Mouse (Mus musculus): ENCODE results near the gene Actr1a. TPM values are rescaled to one million over a fixed set of nuclear protein-coding genes. Genes with fewer than 3 reads are reported as not detected.

The Actr1a gene
- polyA plus RNA-seq, 1 experiment, result 117 TPM

DNA sequence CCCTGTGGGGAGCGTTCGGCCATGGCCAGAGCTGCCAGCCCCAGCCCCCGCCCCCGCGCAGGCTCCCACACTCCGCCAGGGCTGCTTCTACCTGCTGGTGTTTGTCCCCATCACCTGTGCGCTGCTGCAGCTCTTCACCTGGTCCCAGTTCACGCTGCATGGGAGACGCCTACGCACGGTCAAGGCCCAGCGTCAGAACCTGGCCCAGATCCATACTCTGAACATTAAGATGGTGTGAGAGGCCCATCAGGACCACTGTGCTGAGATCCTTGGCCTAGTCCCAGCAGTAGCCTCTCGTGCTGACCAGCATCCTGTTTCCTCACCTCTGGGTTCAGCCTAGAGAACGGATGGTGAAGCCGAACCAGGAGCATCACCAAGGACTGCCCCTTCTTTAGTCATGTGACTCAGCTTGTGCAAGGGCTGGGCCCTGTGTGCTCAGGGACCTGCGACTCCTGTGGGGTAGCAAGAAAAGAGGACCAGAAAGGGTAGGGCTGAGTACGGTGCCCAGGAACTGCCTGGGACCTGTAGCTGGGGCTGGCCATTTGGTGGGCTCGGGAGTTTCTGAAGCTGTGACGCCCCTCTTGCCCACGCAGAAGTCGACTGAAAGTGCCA is 21.0 kb downstream of the Actr1a start:
- Histone ChIP-seq H3K27me3 (ENCODE audit: control insufficient read depth, insufficient read depth, insufficient read length) (no peaks in the 10 kb centered on the region), H3K79me2 (ENCODE audit: control insufficient read depth, insufficient read depth) (no peaks in the 10 kb centered on the region), H3K4me2 (ENCODE audit: low read depth) (no peak overlapping the region), H3K36me3 (ENCODE audit: control insufficient read depth, insufficient read depth) (no peaks in the 10 kb centered on the region), H3K4me3 (no peak overlapping the region), H3ac (ENCODE audit: control insufficient read depth, insufficient read length) (no peak overlapping the region)
- TF ChIP-seq REST (IDR thresholded peaks at IDR 0.05; ENCODE audit: insufficient read depth, insufficient read length), result no peak
- no peak for TF ChIP-seq MAX (IDR thresholded peaks at IDR 0.05; ENCODE audit: low read depth)
- peak; percentile 66 for TF ChIP-seq POLR2AphosphoS2 (IDR thresholded peaks at IDR 0.05; ENCODE audit: insufficient read length, low read depth)
- TF ChIP-seq E2F4 (IDR thresholded peaks at IDR 0.05; ENCODE audit: insufficient read depth), result no peak
- TF ChIP-seq SRF (IDR thresholded peaks at IDR 0.05; ENCODE audit: control insufficient read depth, insufficient read length, low read depth), result no peak

DNA sequence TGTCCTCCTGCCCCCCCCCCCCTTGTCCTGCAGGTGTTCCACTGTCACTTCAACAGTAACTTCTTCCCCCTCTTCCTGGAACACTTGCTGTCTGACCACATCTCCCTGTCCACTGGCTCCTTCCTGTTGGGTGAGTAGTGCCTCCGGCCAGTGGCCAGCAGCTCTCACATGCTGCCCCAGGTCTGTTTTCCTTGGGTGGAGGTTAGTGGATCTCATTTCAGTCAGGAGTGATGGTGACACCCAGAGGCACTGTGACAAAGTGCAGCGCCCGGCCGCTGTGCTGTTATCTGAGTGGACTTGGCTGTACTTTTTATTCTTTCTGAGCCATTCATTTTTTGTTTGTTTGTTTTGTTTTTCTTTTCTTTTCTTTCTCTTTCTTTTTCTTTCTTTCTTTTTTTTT is 26.3 kb downstream of the Actr1a start:
- H3K4me2 ChIP-seq (ENCODE audit: low read depth), result peak overlapping the region; percentile 18
- H3K27me3 ChIP-seq (ENCODE audit: control insufficient read depth, insufficient read depth, insufficient read length), result no peaks in the 10 kb centered on the region
- no peaks in the 10 kb centered on the region for H3K36me3 ChIP-seq (ENCODE audit: control insufficient read depth, insufficient read depth)
- TF ChIP-seq TCF12 (IDR thresholded peaks at IDR 0.05; ENCODE audit: insufficient read depth, poor library complexity, severe bottlenecking) (no peak), CEBPB (IDR thresholded peaks at IDR 0.05; ENCODE audit: insufficient read depth, poor library complexity, severe bottlenecking) (no peak), SRF (IDR thresholded peaks at IDR 0.05; ENCODE audit: control insufficient read depth, insufficient read length, low read depth) (no peak), POLR2A (IDR thresholded peaks at IDR 0.05; ENCODE audit: insufficient read length, low read depth) (no peak), MYOD1 (IDR thresholded peaks at IDR 0.05; ENCODE audit: control insufficient read depth in 1 of 3, insufficient read length in 2 of 3, low read depth in 2 of 3) (no peak), POLR2AphosphoS2 (IDR thresholded peaks at IDR 0.05; ENCODE audit: insufficient read length, low read depth) (no peak), USF1 (IDR thresholded peaks at IDR 0.05; ENCODE audit: low read depth) (no peak), REST (IDR thresholded peaks at IDR 0.05; ENCODE audit: insufficient read depth, insufficient read length) (no peak), TCF3 (IDR thresholded peaks at IDR 0.05; ENCODE audit: insufficient read length, low read depth) (no peak)
- H3K4me3 ChIP-seq, result no peak overlapping the region
- H3ac ChIP-seq (ENCODE audit: control insufficient read depth, insufficient read length), result no peak overlapping the region
- H3K79me2 ChIP-seq (ENCODE audit: control insufficient read depth, insufficient read depth), result no peaks in the 10 kb centered on the region

DNA sequence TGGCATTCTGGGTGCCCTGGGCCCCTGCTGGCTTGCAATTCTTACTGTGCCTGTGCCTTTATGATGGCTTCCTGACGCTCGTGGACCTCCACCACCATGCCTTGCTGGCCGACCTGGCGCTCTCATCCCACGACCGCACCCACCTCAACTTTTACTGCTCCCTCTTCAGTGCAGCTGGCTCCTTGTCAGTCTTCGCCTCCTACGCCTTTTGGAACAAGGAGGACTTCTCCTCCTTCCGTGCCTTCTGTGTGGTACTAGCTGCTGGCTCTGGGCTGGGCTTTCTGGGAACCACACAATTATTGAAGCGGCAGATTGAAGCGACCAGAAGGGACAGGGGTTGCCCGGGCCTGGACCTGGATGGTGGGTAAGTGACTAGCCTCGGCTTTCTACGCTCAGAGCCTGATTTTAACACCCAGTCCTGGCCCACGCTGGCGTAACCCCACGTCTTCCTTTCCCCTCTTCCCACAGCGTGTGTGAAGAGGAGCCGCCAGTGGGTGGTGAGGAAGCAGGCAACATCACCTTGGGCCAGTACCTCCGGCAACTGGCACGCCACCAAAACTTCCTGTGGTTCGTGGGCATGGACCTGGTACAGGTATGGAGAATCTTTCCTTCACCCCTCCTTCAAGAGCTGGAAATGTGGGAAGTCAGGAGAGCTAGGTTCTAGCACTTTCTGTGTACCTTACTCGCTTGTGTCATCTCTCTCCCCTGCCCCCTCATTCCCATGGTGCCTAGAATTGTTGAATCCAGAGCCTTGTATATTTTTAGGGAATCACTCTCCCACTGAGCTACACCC is 27.6 kb downstream of the Actr1a start:
- H3K4me3 ChIP-seq, result no peak overlapping the region
- no peaks in the 10 kb centered on the region for H3K79me2 ChIP-seq (ENCODE audit: control insufficient read depth, insufficient read depth)
- H3K4me2 ChIP-seq (ENCODE audit: low read depth), result peak overlapping the region; percentile 46
- H3ac ChIP-seq (ENCODE audit: control insufficient read depth, insufficient read length), result no peak overlapping the region
- no peaks in the 10 kb centered on the region for H3K27me3 ChIP-seq (ENCODE audit: control insufficient read depth, insufficient read depth, insufficient read length)
- TF ChIP-seq MYOD1 (IDR thresholded peaks at IDR 0.05; ENCODE audit: control insufficient read depth in 1 of 3, insufficient read length in 2 of 3, low read depth in 2 of 3) (peak in 2 of 3 experiments; percentile 78 to 80), POLR2A (IDR thresholded peaks at IDR 0.05; ENCODE audit: insufficient read length, low read depth) (no peak)
- H3K36me3 ChIP-seq (ENCODE audit: control insufficient read depth, insufficient read depth), result no peaks in the 10 kb centered on the region

DNA sequence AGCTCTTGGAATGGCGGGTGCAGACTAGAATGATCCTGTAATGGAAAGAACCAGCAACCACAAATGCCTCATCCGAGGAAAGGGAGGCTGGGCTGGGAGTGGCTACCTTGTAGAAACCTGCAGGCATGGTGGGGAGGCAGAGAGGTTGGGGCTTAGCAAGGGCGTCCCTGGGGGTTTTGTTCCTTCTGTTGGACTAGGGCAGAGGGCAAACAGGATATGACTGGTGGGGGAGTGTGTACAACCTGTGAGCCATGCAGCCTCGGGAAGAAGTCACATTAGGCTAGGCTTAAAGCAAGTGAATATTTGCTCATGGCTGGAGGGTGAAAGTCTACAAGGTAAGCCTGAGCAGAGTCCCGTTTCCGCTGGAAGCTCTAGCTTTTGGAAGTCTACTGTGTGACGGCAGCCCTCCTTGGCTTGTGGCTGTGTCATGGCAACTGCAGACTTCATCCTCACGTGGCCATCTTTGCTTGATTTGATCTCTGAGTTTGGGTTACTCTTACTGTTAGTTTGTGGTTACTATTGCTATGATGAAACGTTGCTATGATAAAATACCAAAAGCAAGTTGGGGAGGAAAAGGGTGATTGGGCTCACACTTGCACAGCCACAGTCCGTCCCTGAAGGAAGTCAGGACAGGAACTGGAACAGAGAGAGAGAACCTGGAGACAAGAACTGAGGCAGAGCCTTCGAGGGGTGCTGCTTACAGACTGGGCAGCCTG is 32.1 kb downstream of the Actr1a start:
- H3K79me2 ChIP-seq (ENCODE audit: control insufficient read depth, insufficient read depth), result no peaks in the 10 kb centered on the region

DNA sequence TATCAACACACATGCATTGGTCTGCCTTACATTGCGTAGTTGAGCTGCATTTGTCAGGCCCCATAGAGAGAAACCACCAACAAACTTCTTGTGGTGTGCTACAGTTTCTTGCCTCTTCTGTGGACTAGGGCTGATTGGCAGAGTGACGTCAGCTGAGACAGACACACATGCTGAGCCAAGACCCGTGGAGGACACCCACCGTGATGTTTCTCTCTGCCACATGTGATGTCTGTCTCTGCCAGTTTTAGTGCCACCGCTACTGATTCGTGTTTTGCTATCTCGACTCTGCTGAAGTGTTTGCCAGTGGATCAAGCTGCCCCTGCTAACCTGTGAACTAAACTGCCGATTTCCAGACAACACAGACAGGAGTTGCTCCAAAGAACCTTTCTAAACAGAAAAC is 33.4 kb downstream of the Actr1a start:
- Histone ChIP-seq H3K4me2 (ENCODE audit: low read depth) (no peak overlapping the region), H3K36me3 (ENCODE audit: control insufficient read depth, insufficient read depth) (no peaks in the 10 kb centered on the region), H3K27me3 (ENCODE audit: control insufficient read depth, insufficient read depth, insufficient read length) (no peaks in the 10 kb centered on the region), H3K79me2 (ENCODE audit: control insufficient read depth, insufficient read depth) (no peaks in the 10 kb centered on the region), H3K4me3 (no peak overlapping the region), H3ac (ENCODE audit: control insufficient read depth, insufficient read length) (no peak overlapping the region)
- TF ChIP-seq TCF12 (IDR thresholded peaks at IDR 0.05; ENCODE audit: insufficient read depth, poor library complexity, severe bottlenecking) (no peak), POLR2AphosphoS2 (IDR thresholded peaks at IDR 0.05; ENCODE audit: insufficient read length, low read depth) (no peak), MAX (IDR thresholded peaks at IDR 0.05; ENCODE audit: low read depth) (no peak), MYOD1 (IDR thresholded peaks at IDR 0.05; ENCODE audit: control insufficient read depth in 1 of 3, insufficient read length in 2 of 3, low read depth in 2 of 3) (no peak), E2F4 (IDR thresholded peaks at IDR 0.05; ENCODE audit: insufficient read depth) (no peak), CEBPB (IDR thresholded peaks at IDR 0.05; ENCODE audit: insufficient read depth, poor library complexity, severe bottlenecking) (no peak), USF1 (IDR thresholded peaks at IDR 0.05; ENCODE audit: low read depth) (no peak), MYOG (IDR thresholded peaks at IDR 0.05; ENCODE audit: control insufficient read depth in 1 of 3, insufficient read depth in 1 of 3, insufficient read length in 2 of 3, low read depth in 2 of 3) (no peak), REST (IDR thresholded peaks at IDR 0.05; ENCODE audit: insufficient read depth, insufficient read length) (no peak), TCF3 (IDR thresholded peaks at IDR 0.05; ENCODE audit: insufficient read length, low read depth) (no peak), POLR2A (IDR thresholded peaks at IDR 0.05; ENCODE audit: insufficient read length, low read depth) (no peak), SRF (IDR thresholded peaks at IDR 0.05; ENCODE audit: control insufficient read depth, insufficient read length, low read depth) (no peak)

More for the DNA sequence above, 32.1 kb downstream of the Actr1a start:
- Histone ChIP-seq H3K36me3 (ENCODE audit: control insufficient read depth, insufficient read depth) (no peaks in the 10 kb centered on the region), H3K4me2 (ENCODE audit: low read depth) (no peak overlapping the region), H3K27me3 (ENCODE audit: control insufficient read depth, insufficient read depth, insufficient read length) (no peaks in the 10 kb centered on the region), H3K4me3 (no peak overlapping the region), H3ac (ENCODE audit: control insufficient read depth, insufficient read length) (no peak overlapping the region)
- TF ChIP-seq POLR2AphosphoS2 (IDR thresholded peaks at IDR 0.05; ENCODE audit: insufficient read length, low read depth) (no peak), SRF (IDR thresholded peaks at IDR 0.05; ENCODE audit: control insufficient read depth, insufficient read length, low read depth) (no peak)
